In the genomic region with DNA sequence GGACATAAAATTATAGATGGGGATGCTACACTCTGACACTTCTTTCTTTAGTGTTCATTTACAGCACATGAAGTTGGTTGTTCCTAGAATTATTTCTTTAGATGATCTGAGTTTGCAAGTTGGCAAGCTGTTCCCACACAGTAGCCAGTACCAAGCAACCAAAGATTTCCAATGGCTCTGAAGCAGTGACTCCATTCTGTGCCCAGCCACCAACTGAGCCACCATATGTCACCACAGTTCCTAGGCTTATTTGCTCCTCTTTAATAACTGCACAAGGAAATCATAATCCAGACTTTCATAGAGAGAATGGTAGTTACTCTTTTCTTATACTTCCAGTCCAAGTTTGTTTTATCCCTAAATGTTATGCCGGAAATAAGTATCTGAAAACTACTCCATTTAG, we compare ENCODE assay signal across 31 mouse cellular contexts.
DNase-seq lines count a peak whose midpoint lies in the region; ATAC-seq and TF ChIP-seq lines count a peak whose summit lies in the region.
"Had no signal": no experiment of that assay in that cellular context is flagged by ENCODE, and none has a peak within 500 bp of the region (broad histone marks: within the 10 kb centered on the region; RNA-seq: fewer than 3 reads in every experiment).

No protein-coding gene starts in this region.

- H3K36me3 ChIP-seq in kidney, embryonic 14.5 days (ENCODE audit: control insufficient read depth, insufficient read depth, low read length), result no peaks in the 10 kb centered on the region
- H3K36me3 ChIP-seq: embryonic facial prominence, embryonic 13.5 days; forebrain, embryonic 10.5 days; intestine, embryonic 15.5 days; limb, embryonic 10.5 days; limb, embryonic 15.5 days; liver, embryonic 13.5 days had no signal

- ATAC-seq in frontal cortex, adult (ENCODE audit: low TSS enrichment), result peak; percentile 38
- ATAC-seq in kidney, embryonic 14.5 days (ENCODE audit: low FRiP score, low TSS enrichment), result no peak
- ATAC-seq: forebrain, embryonic 15.5 days; hindbrain, postnatal 0 days; intestine, embryonic 15.5 days; lung, postnatal 0 days had no signal

- H3K27ac ChIP-seq in cerebellum, adult 2 months (ENCODE audit: insufficient read depth, low read length), result no peak overlapping the region
- H3K27ac ChIP-seq in kidney, embryonic 14.5 days (ENCODE audit: low read depth, low read length), result no peak overlapping the region
- H3K27ac ChIP-seq: embryonic facial prominence, embryonic 13.5 days; forebrain, embryonic 10.5 days; forebrain, embryonic 15.5 days; hindbrain, embryonic 10.5 days; hindbrain, postnatal 0 days; intestine, embryonic 15.5 days; limb, embryonic 10.5 days; limb, embryonic 15.5 days; liver, embryonic 13.5 days; macrophage; neural tube, embryonic 15.5 days; stomach, postnatal 0 days had no signal

- H3K27me3 ChIP-seq in cerebellum, adult 2 months (ENCODE audit: control insufficient read depth, insufficient read depth, low read length), result no peaks in the 10 kb centered on the region
- no peaks in the 10 kb centered on the region for H3K27me3 ChIP-seq in kidney, embryonic 14.5 days (ENCODE audit: control insufficient read depth, insufficient read depth, low read length)
- H3K27me3 ChIP-seq: CH12.LX; embryonic facial prominence, embryonic 13.5 days; forebrain, embryonic 15.5 days; intestine, embryonic 15.5 days; limb, embryonic 15.5 days; liver, embryonic 13.5 days; neural tube, embryonic 15.5 days had no signal

- no peak for TF ChIP-seq CTCF in cerebellum, adult 2 months (IDR thresholded peaks at IDR 0.05; ENCODE audit: borderline replicate concordance, insufficient read depth, low read depth, low read length)

- H3K4me2 ChIP-seq in kidney, embryonic 14.5 days (replicated peaks; ENCODE audit: low read depth, low read length), result no peak overlapping the region
- H3K4me2 ChIP-seq: embryonic facial prominence, embryonic 13.5 days; forebrain, embryonic 15.5 days; intestine, embryonic 15.5 days; limb, embryonic 15.5 days; liver, embryonic 13.5 days; neural tube, embryonic 15.5 days had no signal

- WGBS in cerebellum, adult 2 months, result 24% methylated on average over 1 of the region's 1 CpGs
- WGBS in kidney, embryonic 14.5 days, result 85% methylated on average over 1 of the region's 1 CpGs

- H3K9ac ChIP-seq in kidney, embryonic 14.5 days (ENCODE audit: low read depth, low read length), result no peak overlapping the region
- H3K9ac ChIP-seq: embryonic facial prominence, embryonic 13.5 days; forebrain, embryonic 15.5 days; intestine, embryonic 15.5 days; limb, embryonic 15.5 days; liver, embryonic 13.5 days; neural tube, embryonic 15.5 days had no signal

- no peak overlapping the region for H3K4me3 ChIP-seq in cerebellum, adult 2 months (replicated peaks; ENCODE audit: insufficient read depth, low read depth, low read length)
- H3K4me3 ChIP-seq in kidney, embryonic 14.5 days (ENCODE audit: low read length), result no peak overlapping the region
- H3K4me3 ChIP-seq: embryonic facial prominence, embryonic 13.5 days; forebrain, embryonic 10.5 days; forebrain, embryonic 15.5 days; hindbrain, embryonic 10.5 days; intestine, embryonic 15.5 days; limb, embryonic 10.5 days; limb, embryonic 15.5 days; liver, embryonic 13.5 days; neural tube, embryonic 15.5 days had no signal

- TF ChIP-seq POLR2A in cerebellum, adult 2 months (IDR thresholded peaks at IDR 0.05; ENCODE audit: borderline replicate concordance, insufficient read depth, low read length), result no peak

- H3K4me1 ChIP-seq in cerebellum, adult 2 months (ENCODE audit: control insufficient read depth, insufficient read depth, low read length), result peaks cover 13% of the 10 kb centered on the region
- H3K4me1 ChIP-seq in kidney, embryonic 14.5 days (ENCODE audit: control insufficient read depth, insufficient read depth, low read length), result no peaks in the 10 kb centered on the region
- H3K4me1 ChIP-seq: embryonic facial prominence, embryonic 13.5 days; forebrain, embryonic 15.5 days; intestine, embryonic 15.5 days; limb, embryonic 15.5 days; liver, embryonic 13.5 days; neural tube, embryonic 15.5 days had no signal

- no peaks in the 10 kb centered on the region for H3K9me3 ChIP-seq in kidney, embryonic 14.5 days (ENCODE audit: control insufficient read depth, low read length)
- H3K9me3 ChIP-seq: embryonic facial prominence, embryonic 13.5 days; forebrain, embryonic 10.5 days; forebrain, embryonic 15.5 days; hindbrain, embryonic 10.5 days; intestine, embryonic 15.5 days; limb, embryonic 10.5 days; limb, embryonic 15.5 days; liver, embryonic 13.5 days; neural tube, embryonic 15.5 days had no signal

- DNase-seq in frontal cortex, adult 2 months (ENCODE audit: extremely low spot score in 1 of 2, low spot score in 1 of 2), result no peak
- peak; percentile 98 for DNase-seq in brain, adult 2 months (ENCODE audit: low read depth, low spot score)
- peak; percentile 89 to 95 for DNase-seq in cerebellum, adult 2 months
- peak; percentile 87 to 94 for DNase-seq in cerebellum, postnatal 14 days
- DNase-seq in retina, embryonic 14.5 days (ENCODE audit: low spot score), result no peak
- DNase-seq in urinary bladder, postnatal 25 days (ENCODE audit: low spot score), result no peak
- DNase-seq: adrenal gland, adult 8-10 months; gastrocnemius, postnatal 14 days; heart, postnatal 14 days; kidney, adult 8-10 months; kidney, postnatal 10 days; liver, embryonic 13.5 days; lung, adult 18-20 months; midbrain, embryonic 14.5 days; thymus, adult 18-20 months; thymus, postnatal 25 days had no signal

Comparison
In these comparisons a context has a peak if more than half of its experiments do, and no peak if none do; other contexts are left out.
1. DNase-seq: peak in brain, adult 2 months (single experiment), cerebellum, adult 2 months (2 of 2) and cerebellum, postnatal 14 days (2 of 2); none in frontal cortex, adult 2 months (0 of 2), retina, embryonic 14.5 days (single experiment) and urinary bladder, postnatal 25 days (single experiment).